In genomic region chr8:70803761-70804480, GRCm38 (mm10) we compare ENCODE assay signal across 8 mouse cellular contexts. TPM values are rescaled to one million over a fixed set of nuclear protein-coding genes. Genes with fewer than 3 reads are reported as not detected.
DNase-seq lines count a peak whose midpoint lies in the region; ATAC-seq lines count a peak whose summit lies in the region.

No protein-coding gene starts in this region.

- H3K4me3 ChIP-seq in liver, embryonic 15.5 days (replicated peaks), result peak overlapping the region; percentile 60

- peak overlapping the region; percentile 65 for H3K9ac ChIP-seq in liver, embryonic 15.5 days

- WGBS in liver, embryonic 15.5 days (ENCODE audit: insufficient replicate concordance), result under 1% methylated on average over 44 of the region's 47 CpGs

- peak overlapping the region; percentile 98 for H3K4me2 ChIP-seq in liver, embryonic 15.5 days

- peak; percentile 59 for DNase-seq in adrenal gland, postnatal 14 days
- no peak for DNase-seq in adrenal gland, adult 8-10 months
- DNase-seq in adrenal gland, postnatal 36 days, result peak; percentile 25 to 59
- peak; percentile 75 for DNase-seq in gastrocnemius, postnatal 25 days
- DNase-seq in kidney, adult 18-20 months, result peak; percentile 34
- peak; percentile 64 for DNase-seq in neural tube, embryonic 10.5 days (ENCODE audit: extremely low spot score, low spot score)
- peak; percentile 82 to 84 for DNase-seq in thymus, adult 18-20 months

- H3K27me3 ChIP-seq in liver, embryonic 15.5 days, result peaks cover 50% of the 10 kb centered on the region

- ATAC-seq in liver, embryonic 15.5 days (ENCODE audit: insufficient read depth), result peak; percentile 36

- peak overlapping the region; percentile 78 for H3K27ac ChIP-seq in liver, embryonic 15.5 days (replicated peaks)

- no peaks in the 10 kb centered on the region for H3K9me3 ChIP-seq in liver, embryonic 15.5 days (replicated peaks)

- H3K36me3 ChIP-seq in liver, embryonic 15.5 days (replicated peaks), result no peaks in the 10 kb centered on the region

- peaks cover 81% of the 10 kb centered on the region for H3K4me1 ChIP-seq in liver, embryonic 15.5 days (replicated peaks)

RNA-seq across cellular contexts. Expression of gene Mast3, which starts 0.9 kb away (rescaled TPM):
- 22.9 and 28.2 TPM in 2 replicates for total RNA-seq in adrenal gland, postnatal 14 days (2021)
- total RNA-seq in adrenal gland, adult 8-10 months (2022), result 10 to 100 TPM; 17.8 to 37.7 (median 26.5) TPM
- total RNA-seq in adrenal gland, postnatal 36 days (2021), result 10 to 100 TPM; 16.8 to 19.0 TPM
- total RNA-seq in gastrocnemius, postnatal 25 days (2021), result 1 to 10 TPM; 2.4 to 3.4 TPM
- 6.7 and 8.2 TPM in 2 replicates for polyA plus RNA-seq in liver, embryonic 15.5 days (2015; fragmentation: Nextera tagmentation; extraction: Ambion mirVana)

RNA-seq across cellular contexts. Expression of gene Il12rb1, which starts 4.3 kb away (rescaled TPM):
- 0.34 TPM in 1 of 2 replicates, not detected in the other for total RNA-seq in adrenal gland, postnatal 14 days (2021)
- under 1 TPM; 0.11 to 0.75 (median 0.22) TPM for total RNA-seq in adrenal gland, adult 8-10 months (2022)
- not detected for total RNA-seq in adrenal gland, postnatal 36 days (2021)
- total RNA-seq in gastrocnemius, postnatal 25 days (2021), result not detected
- polyA plus RNA-seq in liver, embryonic 15.5 days (2015; fragmentation: Nextera tagmentation; extraction: Ambion mirVana), result 0.22 TPM in 2 replicates

RNA-seq across cellular contexts. Expression of gene Pik3r2, which starts 27.4 kb away (rescaled TPM):
- total RNA-seq in adrenal gland, postnatal 14 days (2021), result 35.4 and 44.0 TPM in 2 replicates
- 10 to 100 TPM; 44.0 to 73.8 (median 57.9) TPM for total RNA-seq in adrenal gland, adult 8-10 months (2022)
- total RNA-seq in adrenal gland, postnatal 36 days (2021), result 10 to 100 TPM; 35.6 to 51.5 TPM
- total RNA-seq in gastrocnemius, postnatal 25 days (2021), result 10 to 100 TPM; 13.1 to 18.7 TPM
- 14.7 and 16.5 TPM in 2 replicates for polyA plus RNA-seq in liver, embryonic 15.5 days (2015; fragmentation: Nextera tagmentation; extraction: Ambion mirVana)

RNA-seq across cellular contexts. Expression of gene Arrdc2, which starts 35.6 kb away (rescaled TPM):
- 12.5 and 15.8 TPM in 2 replicates for total RNA-seq in adrenal gland, postnatal 14 days (2021)
- 10 to 100 TPM; 11.7 to 17.7 (median 14.5) TPM for total RNA-seq in adrenal gland, adult 8-10 months (2022)
- total RNA-seq in adrenal gland, postnatal 36 days (2021), result 10 to 100 TPM in 1 of 2 experiments, 1 to 10 TPM in 1; 6.9 to 10.5 TPM
- 10 to 100 TPM; 21.7 to 39.3 TPM for total RNA-seq in gastrocnemius, postnatal 25 days (2021)
- 12.6 and 15.2 TPM in 2 replicates for polyA plus RNA-seq in liver, embryonic 15.5 days (2015; fragmentation: Nextera tagmentation; extraction: Ambion mirVana)

RNA-seq across cellular contexts. Expression of gene Mpv17l2, which starts 43.2 kb away (rescaled TPM):
- total RNA-seq in adrenal gland, postnatal 14 days (2021), result 113 and 123 TPM in 2 replicates
- total RNA-seq in adrenal gland, adult 8-10 months (2022), result 100 to 1,000 TPM; 106 to 166 (median 126) TPM
- 100 to 1,000 TPM; 119 to 155 TPM for total RNA-seq in adrenal gland, postnatal 36 days (2021)
- total RNA-seq in gastrocnemius, postnatal 25 days (2021), result 10 to 100 TPM; 19.6 to 25.6 TPM
- 34.7 and 37.8 TPM in 2 replicates for polyA plus RNA-seq in liver, embryonic 15.5 days (2015; fragmentation: Nextera tagmentation; extraction: Ambion mirVana)
